Mouse (Mus musculus) hindbrain, embryonic 16.5 days (tissue): ENCODE results near the gene Tent4b. TPM values are rescaled to one million over a fixed set of nuclear protein-coding genes. Genes with fewer than 3 reads are reported as not detected.

Experiments used
- ATAC-seq: fragments of 200-750 bp; cut with Nextera tagmentation; 2 replicates; pipeline ENCODE4 v1.8.0; 2017; ENCODE audit warnings: moderate TSS enrichment, moderate library complexity
- H3K27ac ChIP-seq: fragments of 300-500 bp; sonication (generic); 2 replicates; pipeline ENCODE4 v1.5.1; 2014; ENCODE audit warnings: low read depth, mild to moderate bottlenecking, control low read depth, low read length, moderate library complexity
- H3K27me3 ChIP-seq: fragments of 300-500 bp; sonication (generic); replicated peaks from 2 replicates; pipeline ENCODE4 v1.6.1; 2014; ENCODE audit warnings: low read length; ENCODE audit not compliant: control insufficient read depth, insufficient read depth
- H3K36me3 ChIP-seq: fragments of 300-500 bp; sonication (generic); 2 replicates; pipeline ENCODE4 v1.6.1; 2014; ENCODE audit warnings: mild to moderate bottlenecking, low read length, moderate library complexity, mixed read lengths; ENCODE audit not compliant: control insufficient read depth, insufficient read depth
- H3K4me1 ChIP-seq: fragments of 300-500 bp; sonication (generic); 2 replicates; pipeline ENCODE4 v1.6.1; 2014; ENCODE audit warnings: low read depth, low read length; ENCODE audit not compliant: control insufficient read depth, insufficient read depth
- H3K4me2 ChIP-seq: fragments of 300-500 bp; sonication (generic); 2 replicates; pipeline ENCODE4 v1.6.1; 2014; ENCODE audit warnings: mild to moderate bottlenecking, low read length, control low read depth, moderate library complexity
- H3K4me3 ChIP-seq: fragments of 300-500 bp; sonication (generic); 2 replicates; pipeline ENCODE4 v1.5.1; 2014; ENCODE audit warnings: mild to moderate bottlenecking, low read length, control low read depth, moderate library complexity
- H3K9ac ChIP-seq: fragments of 300-500 bp; sonication (generic); 2 replicates; pipeline ENCODE4 v1.6.1; 2014; ENCODE audit warnings: low read depth, mild to moderate bottlenecking, control low read depth, low read length, moderate library complexity
- H3K9me3 ChIP-seq: fragments of 300-500 bp; sonication (generic); 2 replicates; pipeline ENCODE4 v1.6.1; 2014; ENCODE audit warnings: mild to moderate bottlenecking, low read length, moderate library complexity; ENCODE audit not compliant: control insufficient read depth
- WGBS: fragments of 180-500 bp; shearing (Covaris S2); extraction: QIAGEN DNeasy Blood & Tissue Kit; methylation state at CpG from one replicate; pipeline ENCODE4 v1.1.7; 2014; 5-methylcytosine and 5-hydroxymethylcytosine counted together
- polyA plus RNA-seq: library from polyadenylated mRNA; unstranded; fragments of >200 nt; fragmentation: Nextera tagmentation; extraction: Ambion mirVana; gene quantifications from 2 replicates; pipeline ENCODE4 v1.2.1, GENCODE M21; 2015

The Tent4b gene
- polyA plus RNA-seq, 1 experiment from 2014 or later: 7.7 TPM

DNA sequence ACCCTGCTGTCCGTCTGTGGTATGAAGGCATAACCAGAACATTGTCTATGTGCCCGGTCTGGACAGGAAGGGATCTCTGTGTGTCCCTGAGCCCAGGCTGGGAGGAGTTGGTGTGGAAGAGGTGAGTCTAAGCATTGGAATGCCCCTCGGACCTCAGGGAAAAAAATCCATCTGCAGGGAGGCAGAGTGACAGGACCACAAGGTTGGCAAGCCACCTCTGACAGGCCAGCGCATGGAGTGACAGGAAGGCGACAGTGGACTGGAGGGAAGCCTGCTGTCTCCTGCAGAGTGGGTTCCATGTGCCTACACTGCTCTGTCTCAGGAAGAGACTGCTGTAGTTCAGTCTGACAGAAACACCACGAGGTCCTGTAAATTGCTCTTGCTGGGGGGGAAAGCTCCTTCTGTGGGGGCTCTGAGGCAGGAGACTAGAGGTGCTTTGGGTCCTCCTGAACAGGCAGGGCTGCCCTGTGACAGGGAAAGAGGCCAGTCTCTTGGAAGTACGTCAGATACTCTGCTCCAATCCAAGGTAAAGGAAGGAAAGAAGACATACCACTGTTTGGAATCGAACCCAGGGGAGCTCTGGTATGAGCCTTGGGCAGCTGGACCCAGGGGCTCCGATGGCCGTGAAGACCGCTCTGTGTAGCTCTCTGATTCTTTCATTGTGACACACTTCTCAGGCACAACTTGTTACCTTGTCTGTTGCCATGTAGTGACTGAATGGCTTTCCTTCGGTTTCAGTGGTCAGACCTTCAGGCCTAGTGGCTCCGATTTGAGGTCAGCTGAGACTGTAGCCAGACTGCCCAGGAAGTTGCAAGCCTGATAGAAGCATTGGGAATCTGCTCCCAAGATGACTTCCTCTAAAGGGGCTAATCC lies 84.5 kb downstream of the Tent4b start:
- Histone ChIP-seq H3K36me3 (no peaks in the 10 kb centered on the region), H3K9ac (no peak overlapping the region), H3K27ac (no peak overlapping the region), H3K4me1 (no peaks in the 10 kb centered on the region), H3K4me2 (no peak overlapping the region), H3K4me3 (no peak overlapping the region), H3K27me3 (no peaks in the 10 kb centered on the region), H3K9me3 (no peaks in the 10 kb centered on the region)
- ATAC-seq: no peak
- 85% methylated on average over 13 of the region's 13 CpGs for WGBS

DNA sequence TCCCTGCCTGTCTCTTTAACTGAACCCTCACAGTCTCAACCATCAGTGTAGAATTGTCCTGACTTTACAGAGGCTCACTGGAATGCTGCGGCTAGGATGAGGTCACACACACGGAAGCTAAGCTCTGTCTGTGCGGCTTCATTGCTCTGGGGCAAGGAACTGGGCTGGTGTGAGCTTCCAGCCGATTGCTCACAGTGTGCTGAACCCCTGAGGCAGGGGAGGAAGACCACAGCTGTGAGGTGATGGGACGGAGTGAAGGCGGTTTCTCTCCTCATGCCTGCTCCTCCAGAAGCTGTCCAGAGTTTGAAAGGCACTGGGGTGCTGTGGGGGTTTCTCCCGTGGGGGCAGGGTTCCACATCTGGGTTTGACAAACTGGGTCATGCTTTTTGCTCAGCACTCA lies 85.7 kb downstream of the Tent4b start:
- H3K4me2 ChIP-seq: no peak overlapping the region
- H3K36me3 ChIP-seq: no peaks in the 10 kb centered on the region
- H3K27ac ChIP-seq: no peak overlapping the region
- no peak for ATAC-seq
- no peaks in the 10 kb centered on the region for H3K9me3 ChIP-seq
- no peaks in the 10 kb centered on the region for H3K27me3 ChIP-seq
- no peaks in the 10 kb centered on the region for H3K4me1 ChIP-seq
- no peak overlapping the region for H3K4me3 ChIP-seq
- WGBS: 51% methylated on average over 7 of the region's 7 CpGs
- H3K9ac ChIP-seq: no peak overlapping the region

DNA sequence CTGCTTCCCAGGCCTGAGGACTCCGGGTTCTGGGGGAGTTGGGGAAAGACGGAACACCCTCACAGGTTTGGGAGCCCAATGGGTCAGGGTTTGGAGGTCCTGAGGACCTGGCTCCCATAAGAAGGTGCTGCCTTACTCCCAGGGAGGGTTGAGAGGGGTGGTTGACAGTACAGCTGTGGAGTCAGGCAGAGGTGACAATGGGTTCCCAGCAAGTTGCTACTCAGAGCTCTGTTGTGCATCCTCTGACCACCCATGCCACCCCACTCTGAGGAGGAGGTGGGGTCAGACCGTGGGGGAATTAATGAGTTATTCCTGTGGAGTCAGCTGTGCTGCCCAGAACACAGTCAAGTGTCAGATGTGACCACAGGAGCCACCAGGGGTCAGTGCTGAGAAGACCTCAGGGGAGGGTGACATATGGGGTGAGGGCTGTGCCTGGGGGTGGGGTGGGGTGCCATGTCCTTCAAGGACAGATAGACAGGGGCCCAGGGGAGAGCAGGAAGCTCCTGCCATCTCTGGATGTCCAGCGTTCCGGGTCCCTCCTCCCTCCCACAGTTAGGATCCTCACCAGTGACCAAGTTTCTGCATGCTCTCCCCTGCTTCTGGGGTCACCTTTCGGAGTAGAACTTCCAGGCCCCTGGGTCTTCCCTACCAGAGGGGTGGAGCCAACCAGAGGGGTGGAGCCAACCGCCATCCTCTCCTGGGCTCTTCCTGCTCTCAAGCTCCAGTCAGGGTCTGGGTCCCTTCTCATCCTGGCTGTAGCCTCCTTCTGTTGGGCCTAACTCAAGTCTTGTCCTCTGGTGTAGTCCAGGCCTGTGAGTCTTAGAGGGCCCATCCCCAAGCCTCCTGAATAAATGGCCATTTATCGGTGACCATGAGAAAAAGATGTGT lies 86.7 kb downstream of the Tent4b start:
- Histone ChIP-seq H3K4me3 (no peak overlapping the region), H3K9me3 (no peaks in the 10 kb centered on the region), H3K36me3 (no peaks in the 10 kb centered on the region), H3K27me3 (no peaks in the 10 kb centered on the region), H3K4me1 (no peaks in the 10 kb centered on the region), H3K4me2 (no peak overlapping the region), H3K9ac (no peak overlapping the region), H3K27ac (no peak overlapping the region)
- WGBS: 80% methylated on average over 6 of the region's 8 CpGs
- no peak for ATAC-seq

DNA sequence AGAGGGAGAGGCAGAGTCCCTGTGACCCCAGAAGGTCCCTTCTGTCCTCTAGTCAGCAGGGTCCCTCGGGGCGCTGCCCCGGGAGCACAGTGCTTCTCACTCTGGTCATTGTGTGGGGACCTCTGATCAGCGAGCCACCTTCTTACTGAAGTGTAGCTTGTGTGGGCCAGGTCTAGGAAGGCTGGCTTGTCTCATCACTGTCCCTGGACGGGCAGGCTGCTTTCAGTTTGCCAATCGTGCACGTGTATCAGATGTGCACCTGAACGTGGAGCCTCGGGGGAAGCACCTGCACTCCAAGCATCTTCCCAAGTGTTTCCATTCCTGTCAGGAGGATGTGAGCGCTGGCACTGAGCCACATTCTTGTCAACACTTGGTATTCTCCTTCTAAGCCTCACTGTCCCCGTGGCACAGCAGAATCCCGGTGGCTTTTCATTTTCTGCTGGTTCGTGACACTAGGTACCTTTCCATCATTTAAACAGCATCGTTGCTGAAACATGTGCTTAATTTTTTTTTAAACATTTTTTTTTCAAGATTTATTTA lies 87.5 kb downstream of the Tent4b start:
- no peak for ATAC-seq
- WGBS: 79% methylated on average over 14 of the region's 14 CpGs

DNA sequence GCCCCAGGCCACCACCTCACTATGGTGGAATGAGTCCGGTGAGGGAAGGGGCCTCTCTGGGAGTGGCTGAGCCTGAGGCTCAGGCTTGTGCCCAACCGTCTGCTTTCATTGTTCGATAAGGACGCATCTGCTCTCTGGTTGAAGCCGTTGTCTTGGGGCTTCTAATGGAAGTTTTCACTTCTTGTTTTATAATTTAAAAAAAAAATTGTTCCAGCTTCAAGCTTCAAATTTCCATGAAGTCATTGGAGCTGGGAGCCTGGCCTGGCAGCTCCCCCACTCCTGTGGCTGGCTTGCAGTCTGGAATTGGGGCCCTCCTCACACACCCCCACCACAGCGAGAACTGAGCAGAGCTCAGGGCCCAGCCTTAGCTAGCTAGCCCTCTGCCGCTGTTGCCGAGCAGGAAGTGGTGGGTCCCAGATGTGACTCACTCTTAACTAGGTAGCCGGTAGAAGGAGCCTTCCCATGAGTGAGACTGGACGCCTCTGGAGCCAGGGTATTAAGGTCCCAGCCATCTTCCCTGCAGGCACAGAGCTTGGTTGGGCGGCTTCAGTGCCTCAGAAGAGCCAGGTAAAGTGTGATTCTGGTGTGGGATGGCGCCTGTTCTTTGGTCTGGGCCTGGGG lies 89.7 kb downstream of the Tent4b start:
- Histone ChIP-seq H3K4me3 (no peak overlapping the region), H3K9ac (no peak overlapping the region), H3K4me2 (no peak overlapping the region), H3K4me1 (no peaks in the 10 kb centered on the region), H3K27ac (no peak overlapping the region), H3K36me3 (no peaks in the 10 kb centered on the region), H3K9me3 (no peaks in the 10 kb centered on the region), H3K27me3 (no peaks in the 10 kb centered on the region)
- ATAC-seq: no peak
- WGBS: 69% methylated on average over 12 of the region's 12 CpGs

More for the DNA sequence above, 87.5 kb downstream of the Tent4b start:
- Histone ChIP-seq H3K4me1 (no peaks in the 10 kb centered on the region), H3K4me3 (no peak overlapping the region), H3K4me2 (no peak overlapping the region), H3K27ac (no peak overlapping the region), H3K36me3 (no peaks in the 10 kb centered on the region), H3K27me3 (no peaks in the 10 kb centered on the region), H3K9me3 (no peaks in the 10 kb centered on the region), H3K9ac (no peak overlapping the region)

DNA sequence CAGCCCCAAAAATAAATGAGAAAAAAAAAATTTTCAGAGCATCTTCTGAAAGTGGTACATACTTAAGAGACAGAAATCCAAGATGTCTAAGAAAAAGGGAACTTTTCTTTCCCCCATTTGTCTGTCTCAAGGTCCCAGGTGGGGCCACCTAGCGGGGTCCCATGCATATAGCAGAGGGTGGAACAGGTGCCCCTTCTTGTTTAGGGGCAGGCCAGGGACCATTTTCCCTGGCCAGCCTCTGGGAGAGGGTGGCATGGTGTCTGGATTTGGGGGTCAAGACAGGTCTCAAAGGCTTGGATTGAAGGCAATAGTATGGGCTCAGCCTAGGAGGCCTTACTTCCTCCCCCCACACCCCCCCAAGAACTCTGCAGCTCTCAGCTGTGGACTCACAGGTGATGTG lies 90.9 kb downstream of the Tent4b start:
- Histone ChIP-seq H3K4me1 (no peaks in the 10 kb centered on the region), H3K9ac (no peak overlapping the region), H3K4me2 (no peak overlapping the region), H3K36me3 (no peaks in the 10 kb centered on the region), H3K27ac (no peak overlapping the region), H3K4me3 (no peak overlapping the region), H3K27me3 (no peaks in the 10 kb centered on the region), H3K9me3 (no peaks in the 10 kb centered on the region)
- WGBS: 78% methylated on average over 1 of the region's 1 CpGs
- no peak for ATAC-seq

DNA sequence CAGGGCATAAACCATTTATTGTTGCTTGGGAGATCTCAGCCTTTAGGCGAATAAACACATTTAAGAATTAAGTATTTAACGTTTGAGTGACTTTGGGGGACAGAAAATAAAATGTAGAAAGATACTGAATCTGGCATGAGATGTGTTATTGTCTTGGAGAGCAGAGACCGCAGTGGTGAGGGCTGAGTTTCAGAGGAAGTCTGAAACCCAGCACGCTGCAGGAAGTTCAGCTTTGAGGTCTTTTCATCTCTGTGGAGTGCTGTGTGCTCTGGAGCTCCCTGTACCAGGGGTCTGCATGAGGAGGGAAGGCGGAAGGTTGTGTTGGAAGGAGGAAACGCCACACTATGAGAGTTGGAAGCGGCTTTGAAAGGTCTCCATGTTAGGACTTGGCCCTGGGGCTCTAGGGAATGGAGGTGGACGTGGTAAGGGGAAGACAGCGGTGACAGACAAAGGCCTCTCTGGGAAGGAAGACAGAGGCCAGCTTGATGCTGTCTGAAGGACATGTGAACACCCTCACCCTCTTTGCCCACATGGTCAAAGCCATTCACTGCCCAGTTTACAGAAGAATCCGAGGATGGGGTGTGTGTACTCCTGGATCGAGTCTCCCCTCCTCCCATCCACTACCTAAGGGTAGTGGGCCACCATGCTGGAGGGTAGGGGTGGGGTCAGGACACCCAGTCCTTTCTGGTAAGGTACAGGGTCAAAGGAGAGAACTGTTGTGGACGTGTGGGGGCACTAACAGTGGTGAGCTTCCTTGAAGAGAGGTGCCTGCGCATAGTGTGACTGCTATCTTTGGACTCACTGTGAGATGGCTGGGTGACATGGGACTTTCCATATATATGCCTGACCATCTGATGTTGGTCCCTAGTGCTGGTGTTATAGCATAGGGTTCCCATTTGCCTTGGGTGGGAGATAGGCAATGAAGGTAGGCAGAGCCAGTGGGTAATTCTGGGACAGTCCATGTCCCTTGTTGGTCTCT lies 91.6 kb downstream of the Tent4b start:
- Histone ChIP-seq H3K27ac (no peak overlapping the region), H3K27me3 (no peaks in the 10 kb centered on the region), H3K4me3 (no peak overlapping the region), H3K4me2 (no peak overlapping the region), H3K9me3 (no peaks in the 10 kb centered on the region), H3K36me3 (no peaks in the 10 kb centered on the region), H3K4me1 (no peaks in the 10 kb centered on the region), H3K9ac (no peak overlapping the region)
- 84% methylated on average over 13 of the region's 13 CpGs for WGBS
- no peak for ATAC-seq

DNA sequence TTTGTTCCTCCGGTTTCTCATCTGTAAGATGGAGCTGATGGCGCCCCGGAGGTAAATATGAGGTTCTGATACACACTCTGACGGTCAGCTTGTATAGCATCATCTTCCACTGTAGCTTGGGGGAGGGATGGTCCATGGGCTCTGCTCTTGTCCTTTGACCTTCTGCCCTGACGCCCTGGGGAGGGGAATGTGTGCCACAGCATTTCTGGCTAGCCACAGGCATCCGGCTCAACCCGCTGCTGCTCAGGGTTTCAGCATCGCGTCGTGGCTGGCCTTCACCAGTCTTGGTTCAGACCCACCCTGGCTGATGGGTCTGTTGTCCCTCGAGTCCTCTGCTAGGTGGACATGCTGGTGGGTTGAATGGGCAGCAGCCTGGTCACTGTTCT lies 92.3 kb downstream of the Tent4b start:
- Histone ChIP-seq H3K36me3 (no peaks in the 10 kb centered on the region), H3K4me3 (no peak overlapping the region), H3K27ac (no peak overlapping the region), H3K9ac (no peak overlapping the region), H3K4me1 (no peaks in the 10 kb centered on the region), H3K27me3 (no peaks in the 10 kb centered on the region), H3K4me2 (no peak overlapping the region), H3K9me3 (no peaks in the 10 kb centered on the region)
- no peak for ATAC-seq
- 92% methylated on average over 11 of the region's 11 CpGs for WGBS
